Mouse (Mus musculus) left cerebral cortex, adult 11 months (tissue): ENCODE results near the gene Gm4756.
A peak's percentile ranks its signal among the peaks of the same experiment; 100 is the strongest.
"Not testable (repeated sequence)": the region's sequence is repeated elsewhere in the genome, so short reads cannot be mapped to it uniquely, and the experiment has no call there.

Experiments used
- DNase-seq: peaks from one replicate; pipeline ENCODE4 v3.0.0; 2022; ENCODE audit warnings: low spot score

Gm4756 gene

GRCm38 (mm10) chr12:72649611-72650330 is at the start of gene Gm4756:
Gm4756 (minus strand) TSS chr12:72649661.
- DNase-seq, result no peak

- no peak for DNase-seq
Measured at GRCm38 (mm10) chr12:72694901-72695463, 45.5 kb upstream of the Gm4756 start.

- DNase-seq, result no peak
Measured at GRCm38 (mm10) chr12:72694438-72694837, 45.0 kb upstream of the Gm4756 start.

- peak; percentile 16 for DNase-seq
Measured at GRCm38 (mm10) chr12:72693895-72694294, 44.4 kb upstream of the Gm4756 start.

- not testable (repeated sequence) for DNase-seq
Measured at GRCm38 (mm10) chr12:72688281-72688680, 38.8 kb upstream of the Gm4756 start.

- DNase-seq, result not testable (repeated sequence)
Measured at GRCm38 (mm10) chr12:72687741-72688140, 38.3 kb upstream of the Gm4756 start.

GRCm38 (mm10) chr12:72686566-72686965 is 37.1 kb upstream of the Gm4756 start:
- not testable (repeated sequence) for DNase-seq

GRCm38 (mm10) chr12:72683612-72684011 is 34.2 kb upstream of the Gm4756 start:
- no peak for DNase-seq

GRCm38 (mm10) chr12:72682511-72683282 is 33.2 kb upstream of the Gm4756 start:
- DNase-seq, result no peak

GRCm38 (mm10) chr12:72681919-72682318 is 32.5 kb upstream of the Gm4756 start:
- no peak for DNase-seq

- no peak for DNase-seq
Measured at GRCm38 (mm10) chr12:72679635-72680034, 30.2 kb upstream of the Gm4756 start.

- no peak for DNase-seq
Measured at GRCm38 (mm10) chr12:72674820-72675219, 25.4 kb upstream of the Gm4756 start.

- no peak for DNase-seq
Measured at GRCm38 (mm10) chr12:72674079-72674797, 24.8 kb upstream of the Gm4756 start.

GRCm38 (mm10) chr12:72671516-72672135 is 22.2 kb upstream of the Gm4756 start:
- DNase-seq, result no peak

GRCm38 (mm10) chr12:72670921-72671320 is 21.5 kb upstream of the Gm4756 start:
- DNase-seq, result no peak

- no peak for DNase-seq
Measured at GRCm38 (mm10) chr12:72667868-72668469, 18.5 kb upstream of the Gm4756 start.

GRCm38 (mm10) chr12:72666015-72666414 is 16.6 kb upstream of the Gm4756 start:
- DNase-seq, result no peak

- DNase-seq, result peak; percentile 68
Measured at GRCm38 (mm10) chr12:72664735-72665337, 15.4 kb upstream of the Gm4756 start, which contains the start of gene Dhrs7. Dhrs7 (minus strand) TSS chr12:72664909.

GRCm38 (mm10) chr12:72664020-72664734 is 14.7 kb upstream of the Gm4756 start:
- peak; percentile 9 for DNase-seq

GRCm38 (mm10) chr12:72655775-72656174 is 6.3 kb upstream of the Gm4756 start:
- DNase-seq, result no peak
